Mouse (Mus musculus) E14TG2a.4 (cell line): ENCODE results near the gene Azin2.

ENCODE experiments used
- CTCF ChIP-seq: conservative IDR thresholded peaks from 2 replicates; pipeline ENCODE4 v1.5.1; 2014; ENCODE audit warnings: low read length
- NANOG ChIP-seq: IDR thresholded peaks from 2 replicates; pipeline ENCODE4 v1.6.1; 2014; ENCODE audit warnings: borderline replicate concordance, low read length, mixed read lengths

DNA sequence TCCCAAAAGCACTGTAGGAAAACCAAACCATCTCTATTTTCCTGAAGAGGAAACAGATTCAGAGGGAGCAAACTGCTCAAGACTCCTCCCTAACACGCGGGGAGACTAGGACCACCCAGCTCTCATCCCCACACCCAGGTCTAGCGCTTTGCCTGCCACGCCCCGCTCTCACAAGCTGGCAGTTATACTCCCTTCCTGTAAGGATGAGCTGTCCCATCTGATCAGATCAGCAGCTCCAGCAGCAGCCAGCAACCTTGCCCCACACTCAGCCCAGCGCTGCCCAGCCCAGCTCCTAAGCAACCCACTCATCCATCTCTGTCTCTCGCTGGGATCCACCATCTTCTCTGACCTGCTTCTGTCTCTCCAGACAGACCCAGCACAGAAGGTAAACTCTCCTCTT is 29.5 kb downstream of the Azin2 start:
- TF ChIP-seq CTCF, result no peak
- no peak for TF ChIP-seq NANOG
